Mouse (Mus musculus) lung, embryonic 15.5 days (tissue): Measurements from ENCODE around the gene Gsx1. TPM values are rescaled to one million over a fixed set of nuclear protein-coding genes. Genes with fewer than 3 reads are reported as not detected.

Experiments used
- ATAC-seq: fragments of 200-750 bp; cut with Nextera tagmentation; 2 replicates; pipeline ENCODE4 v1.8.0; 2017; ENCODE audit warnings: moderate number of reproducible peaks, borderline replicate concordance; ENCODE audit not compliant: low FRiP score, low TSS enrichment; ENCODE audit errors: extremely low read depth
- H3K27ac ChIP-seq: fragments of 300-500 bp; sonication (generic); 2 replicates; pipeline ENCODE4 v1.5.1; 2015; ENCODE audit warnings: moderate library complexity, mild to moderate bottlenecking, inconsistent platforms
- H3K27me3 ChIP-seq: fragments of 300-500 bp; sonication (generic); 2 replicates; pipeline ENCODE4 v1.6.1; 2015; ENCODE audit warnings: inconsistent platforms
- H3K36me3 ChIP-seq: fragments of 300-500 bp; sonication (generic); 2 replicates; pipeline ENCODE4 v1.6.1; 2015; ENCODE audit warnings: inconsistent platforms
- H3K4me1 ChIP-seq: fragments of 300-500 bp; sonication (generic); 2 replicates; pipeline ENCODE4 v1.6.1; 2015; ENCODE audit warnings: inconsistent platforms
- H3K4me2 ChIP-seq: fragments of 300-500 bp; sonication (generic); 2 replicates; pipeline ENCODE4 v1.6.1; 2015; ENCODE audit warnings: inconsistent platforms, mild to moderate bottlenecking, moderate library complexity
- H3K4me3 ChIP-seq: fragments of 300-500 bp; sonication (generic); 2 replicates; pipeline ENCODE4 v1.5.1; 2015; ENCODE audit warnings: mild to moderate bottlenecking, inconsistent platforms
- H3K9ac ChIP-seq: fragments of 300-500 bp; sonication (generic); 2 replicates; pipeline ENCODE4 v1.6.1; 2015; ENCODE audit warnings: inconsistent platforms
- H3K9me3 ChIP-seq: fragments of 300-500 bp; sonication (generic); 2 replicates; pipeline ENCODE4 v1.6.1; 2016; ENCODE audit warnings: inconsistent platforms
- WGBS: fragments of 180-500 bp; shearing (Covaris S2); methylation state at CpG from one replicate; pipeline ENCODE4 v1.1.7; 2015; 5-methylcytosine and 5-hydroxymethylcytosine counted together
- polyA plus RNA-seq: library from polyadenylated mRNA; unstranded; fragments of >200 nt; fragmentation: Nextera tagmentation; extraction: Ambion mirVana; gene quantifications from 2 replicates; pipeline ENCODE4 v1.2.1, GENCODE M21; 2015

Gene Gsx1
- polyA plus RNA-seq, 1 experiment from 2014 or later = not detected

DNA sequence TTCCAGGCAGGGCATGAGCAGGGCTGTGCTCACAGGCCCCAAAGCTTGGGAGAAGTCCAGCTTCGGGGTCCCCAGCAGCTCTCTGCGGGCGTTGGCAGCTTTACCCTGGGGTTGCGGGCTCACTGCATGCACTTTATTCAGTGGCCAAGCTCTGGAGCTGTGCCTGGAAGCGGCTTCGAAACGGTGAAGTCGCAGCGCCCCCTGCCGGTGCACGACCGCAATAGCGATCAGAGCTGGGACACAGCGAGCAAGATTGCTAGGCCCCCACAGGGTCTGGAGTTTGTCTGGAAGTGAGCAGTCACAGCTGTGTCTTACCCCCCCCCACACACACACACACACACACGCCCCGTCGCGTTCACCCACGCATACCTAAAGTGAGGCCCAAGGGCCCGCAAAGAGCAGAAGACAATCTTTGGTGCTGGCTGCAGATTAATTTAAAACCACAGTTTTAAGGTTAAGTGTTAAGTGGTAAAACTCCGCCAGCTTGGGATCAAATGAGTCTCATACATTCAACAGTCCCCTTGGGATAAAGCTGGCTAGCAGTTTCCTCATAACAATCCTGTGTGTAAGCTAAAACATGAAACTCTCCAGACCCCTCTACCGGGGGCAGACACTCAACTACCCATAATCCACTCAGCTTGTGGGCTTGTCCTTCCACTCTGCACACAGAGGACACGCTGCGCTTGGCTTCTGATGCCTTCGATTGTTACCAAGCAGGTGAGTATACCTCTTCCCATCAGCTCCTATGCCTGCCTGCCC lies 39.0 kb downstream of the Gsx1 start:
- H3K27ac ChIP-seq = no peak overlapping the region
- H3K27me3 ChIP-seq = peaks cover 48% of the 10 kb centered on the region
- no peaks in the 10 kb centered on the region for H3K36me3 ChIP-seq
- H3K4me3 ChIP-seq = no peak overlapping the region
- H3K4me1 ChIP-seq = no peaks in the 10 kb centered on the region; the same call in 1 of the 2 replicates
- no peaks in the 10 kb centered on the region for H3K9me3 ChIP-seq
- 14% methylated on average over 25 of the region's 25 CpGs for WGBS
- ATAC-seq = no peak
- H3K4me2 ChIP-seq = no peak overlapping the region
- no peak overlapping the region for H3K9ac ChIP-seq

- no peak overlapping the region for H3K9ac ChIP-seq
- no peaks in the 10 kb centered on the region for H3K9me3 ChIP-seq
- H3K36me3 ChIP-seq = no peaks in the 10 kb centered on the region
- no peak overlapping the region for H3K4me3 ChIP-seq
- H3K27me3 ChIP-seq = 0 out of 2 replicates have a peak, but pooled peaks cover 8% of the 10 kb centered on the region
- H3K4me1 ChIP-seq = no peaks in the 10 kb centered on the region
- 40% methylated on average over 21 of the region's 21 CpGs for WGBS
- no peak overlapping the region for H3K4me2 ChIP-seq
- no peak for ATAC-seq
- no peak overlapping the region for H3K27ac ChIP-seq
Observed at GRCm38 (mm10) chr5:147235406-147236309, 47.2 kb downstream of the Gsx1 start.

Other genes with a start within 250 kb of the Gsx1 start
- 128 and 133 TPM in 2 replicates for gene Gtf3a, start 240.0 kb upstream of the Gsx1 start, polyA plus RNA-seq
- 19.3 and 20.1 TPM in 2 replicates for gene Mtif3, start 224.9 kb upstream of the Gsx1 start, polyA plus RNA-seq
- 15.8 and 17.2 TPM in 2 replicates for gene Lnx2, start 112.1 kb upstream of the Gsx1 start, polyA plus RNA-seq
- 115 and 121 TPM in 2 replicates for gene Polr1d, start 111.6 kb upstream of the Gsx1 start, polyA plus RNA-seq
- gene Pdx1, start 81.3 kb downstream of the Gsx1 start, polyA plus RNA-seq = not detected in 2 replicates
- not detected in 2 replicates for gene Cdx2, start 118.6 kb downstream of the Gsx1 start, polyA plus RNA-seq
- gene Urad, start 133.7 kb downstream of the Gsx1 start, polyA plus RNA-seq = not detected in 2 replicates
- gene Flt3, start 211.8 kb downstream of the Gsx1 start, polyA plus RNA-seq = 0.08 and 0.21 TPM in 2 replicates
- gene Pan3, start 241.5 kb downstream of the Gsx1 start, polyA plus RNA-seq = 61.1 and 70.0 TPM in 2 replicates